Mouse (Mus musculus) right cerebral cortex, adult 18-20 months (tissue): Measurements from ENCODE around the gene Dpp6.

Experiments used
- DNase-seq: peaks from one replicate; pipeline ENCODE4 v3.0.0; 2022; ENCODE audit warnings: mixed read lengths

The Dpp6 gene

DNA sequence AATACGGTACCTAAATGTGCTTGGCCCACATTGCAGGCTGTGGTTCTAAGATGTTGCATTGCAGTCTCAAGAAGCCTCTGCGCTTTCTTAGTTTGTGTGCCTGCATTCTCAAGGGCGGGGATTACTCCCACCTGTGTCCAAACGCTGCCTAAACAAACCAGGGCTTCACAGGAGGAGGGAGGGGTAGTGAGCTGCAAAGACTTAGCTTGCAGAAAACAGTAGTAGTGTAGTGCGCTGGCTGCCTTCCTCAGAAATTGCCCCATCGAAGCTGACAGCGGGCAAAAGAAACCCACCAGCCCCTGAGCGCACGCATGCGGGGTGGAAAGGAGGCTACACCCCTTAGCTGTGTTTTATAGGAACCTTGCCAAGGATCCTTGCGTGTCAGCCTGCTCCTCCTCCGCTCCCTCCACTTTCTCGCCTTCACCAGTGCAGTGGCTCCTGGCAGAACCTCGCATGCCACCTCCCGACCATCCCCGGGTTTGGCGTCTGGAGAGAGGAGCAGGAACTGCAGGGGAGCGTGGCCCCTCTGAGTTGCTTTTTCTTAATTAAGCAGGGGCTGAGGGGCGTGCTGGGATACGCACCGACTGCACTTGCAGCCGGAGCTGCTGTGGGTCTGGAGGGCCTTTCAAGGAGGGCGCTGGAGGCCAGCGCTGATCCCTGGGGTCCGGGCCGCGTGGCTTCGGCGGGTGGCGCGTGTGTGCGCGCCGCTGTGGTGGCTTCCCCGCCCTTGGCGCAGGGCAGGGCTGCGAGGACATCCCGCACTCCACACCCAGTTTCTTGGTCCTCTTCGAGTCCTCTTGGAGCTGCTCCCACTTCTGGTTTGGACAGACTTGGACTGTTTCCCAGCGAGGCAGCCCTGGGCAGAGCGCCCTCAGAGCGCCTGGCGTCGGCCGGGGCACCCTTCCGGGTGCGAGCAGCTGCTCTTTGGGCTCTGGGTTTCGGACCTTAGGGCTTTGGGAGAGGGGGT lies at the start of gene Dpp6:
Gene Dpp6, plus strand, starts transcription at position 229 of the 967 bp plus-strand sequence.
- peak; percentile 10 for DNase-seq

GRCm38 (mm10) chr5:26783955-26784354 lies 33.0 kb upstream of the Dpp6 start:
- DNase-seq = no peak

DNA sequence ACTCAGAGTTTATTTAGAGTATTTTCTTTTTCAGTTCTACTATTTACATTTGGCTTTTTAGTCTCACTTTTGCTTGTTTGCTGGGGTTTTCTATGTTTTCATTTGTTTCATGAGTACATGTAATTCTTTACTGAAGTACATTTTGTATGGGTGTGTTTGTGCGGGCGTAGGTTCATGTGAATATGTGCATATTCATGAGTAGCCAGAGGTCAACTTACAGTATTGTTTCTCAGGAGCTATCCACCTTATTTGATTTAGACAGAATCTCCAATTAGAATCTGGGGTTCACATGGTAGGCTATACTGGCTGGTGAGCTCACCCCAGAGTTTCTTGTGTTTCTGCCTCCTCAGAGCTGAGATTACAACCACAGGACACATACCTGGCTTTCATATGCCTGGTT lies 21.5 kb upstream of the Dpp6 start:
- DNase-seq = no peak

- no peak for DNase-seq
Measured at GRCm38 (mm10) chr5:26835972-26836371, 19.0 kb downstream of the Dpp6 start.

DNA sequence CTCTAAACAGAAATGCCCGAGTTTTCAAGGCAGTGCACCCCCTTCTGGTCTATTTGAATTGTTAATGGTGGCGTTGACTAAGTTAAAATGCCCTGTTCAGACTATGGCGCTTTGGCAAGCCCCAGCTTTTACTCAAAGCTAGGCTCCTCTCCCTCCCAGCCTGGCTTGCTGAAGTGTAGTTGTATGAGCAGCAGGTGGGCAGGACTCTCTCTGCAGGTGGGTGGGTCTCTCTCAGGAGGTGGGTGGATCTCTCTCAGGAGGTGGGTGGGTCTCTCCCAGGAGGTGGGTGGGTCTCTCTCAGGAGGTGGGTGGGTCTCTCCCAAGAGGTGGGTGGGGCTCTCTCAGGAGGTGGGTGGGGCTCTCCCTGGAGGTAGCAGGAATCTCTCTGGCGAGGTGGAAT lies 24.1 kb downstream of the Dpp6 start:
- no peak for DNase-seq

DNA sequence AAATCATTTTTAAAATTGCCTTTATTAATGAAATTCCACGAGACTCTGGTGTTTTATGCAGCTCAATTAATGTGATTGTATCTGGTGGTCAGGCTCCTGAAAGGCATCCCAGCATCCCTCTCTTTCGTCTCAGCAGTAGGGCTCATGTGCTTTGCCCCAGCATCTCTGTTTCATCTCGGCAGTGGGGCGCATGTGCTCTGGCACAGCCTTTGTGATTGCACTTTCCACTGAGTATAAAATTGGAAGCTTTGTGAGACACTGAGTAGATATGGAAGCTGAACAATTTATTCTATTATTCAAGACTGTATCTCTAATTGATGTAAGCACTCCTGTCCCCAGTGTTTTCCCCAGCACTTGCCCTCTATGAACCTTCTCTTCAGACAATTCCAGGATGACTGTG lies 37.7 kb downstream of the Dpp6 start:
- DNase-seq = no peak

GRCm38 (mm10) chr5:26875449-26875848 lies 58.4 kb downstream of the Dpp6 start:
- DNase-seq = peak; percentile 11

DNA sequence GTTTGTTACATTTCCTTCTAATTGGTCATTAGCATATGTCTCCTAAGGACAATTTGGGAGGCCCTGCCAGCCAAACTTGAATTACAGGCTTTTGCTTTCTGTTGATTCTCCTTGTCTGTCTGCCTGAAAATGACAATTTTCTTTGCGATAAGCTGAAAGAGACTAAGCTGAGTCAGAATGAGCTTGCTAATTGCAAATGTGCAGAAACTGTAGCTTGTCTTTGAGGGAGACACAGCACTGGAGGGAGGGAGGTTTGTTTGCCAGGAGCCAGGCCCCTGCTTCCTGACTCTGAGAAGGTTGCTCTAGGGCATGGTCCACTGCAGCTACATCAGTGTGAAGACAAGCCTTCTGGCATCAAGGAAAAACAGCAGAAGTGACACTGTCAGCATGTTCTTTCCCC lies 70.5 kb downstream of the Dpp6 start:
- no peak for DNase-seq

DNA sequence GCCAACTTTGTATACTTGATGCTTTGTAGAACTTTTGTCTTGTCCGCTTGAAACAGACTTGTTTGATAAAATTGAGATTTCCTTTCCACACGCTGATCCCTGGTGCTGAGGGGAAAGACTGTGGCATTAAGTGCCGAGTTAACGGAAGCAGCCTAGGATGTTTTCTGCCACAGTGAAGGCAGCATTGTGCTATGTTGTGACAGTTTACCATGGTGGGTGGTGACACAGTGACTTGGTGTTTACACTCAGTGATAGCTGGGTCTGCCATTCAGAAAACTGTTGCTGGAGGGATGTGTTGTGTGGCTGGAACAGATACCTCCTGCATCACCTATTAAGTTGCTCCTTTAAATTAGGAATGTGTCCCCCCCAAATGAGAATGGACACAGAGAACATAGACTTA lies 71.1 kb downstream of the Dpp6 start:
- DNase-seq = no peak

DNA sequence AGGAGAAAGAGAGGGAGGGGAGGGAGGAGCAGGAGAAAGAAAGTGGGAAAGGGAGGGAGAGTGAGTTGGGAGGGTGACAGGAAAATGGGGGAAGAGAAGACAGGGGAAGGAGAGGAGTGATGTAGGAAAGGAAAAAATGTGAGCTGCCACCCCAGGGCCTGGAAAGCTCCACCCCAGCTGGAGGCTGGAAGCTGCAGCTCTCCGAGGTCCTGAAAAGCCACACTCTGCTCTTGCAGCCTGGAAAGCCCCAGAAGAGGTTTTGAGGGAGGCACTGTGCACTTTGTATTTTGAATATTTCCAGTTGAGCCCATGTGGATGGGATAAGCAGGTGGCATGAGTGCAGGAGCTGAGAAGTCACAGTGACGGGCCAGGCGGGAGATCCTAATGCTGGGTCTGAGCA lies 77.3 kb downstream of the Dpp6 start:
- no peak for DNase-seq

- peak; percentile 56 for DNase-seq
Measured at GRCm38 (mm10) chr5:26903786-26904185, 86.8 kb downstream of the Dpp6 start.

DNA sequence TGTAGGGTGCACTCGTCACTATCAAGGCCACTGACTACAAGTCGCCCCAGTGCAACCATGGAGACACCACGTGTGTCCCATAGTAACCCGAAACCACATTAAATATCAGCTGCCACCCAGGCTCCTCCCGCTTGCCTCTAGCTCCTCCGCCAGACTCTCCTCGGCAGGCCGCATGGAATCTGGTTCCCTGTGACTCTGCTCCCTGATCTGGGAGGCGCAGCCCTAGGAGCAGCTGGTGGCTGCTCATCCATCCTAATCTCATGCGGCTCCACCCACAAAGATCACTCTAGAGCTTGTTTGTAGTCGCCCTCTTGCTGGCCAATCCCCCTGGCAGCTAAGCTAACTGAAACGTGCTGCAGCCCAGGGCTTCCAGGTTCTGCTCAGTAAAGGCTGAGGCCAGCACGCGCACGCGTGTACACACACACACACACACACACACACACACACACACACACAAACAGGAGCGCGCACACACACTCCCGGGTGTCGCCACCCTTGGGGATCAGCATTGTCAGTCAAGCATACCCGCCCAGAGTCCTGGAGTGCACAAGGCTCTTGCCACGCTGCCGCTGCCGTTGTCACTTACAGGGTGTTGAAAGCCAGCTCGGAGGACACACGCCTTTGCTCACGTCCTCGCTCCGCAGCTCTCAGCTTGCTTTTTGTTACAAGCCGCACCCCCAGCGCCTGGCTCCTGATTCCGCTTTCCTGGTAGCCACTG lies 87.5 kb downstream of the Dpp6 start:
- DNase-seq = peak; percentile 38

- no peak for DNase-seq
Measured at GRCm38 (mm10) chr5:26907151-26907550, 90.1 kb downstream of the Dpp6 start.

DNA sequence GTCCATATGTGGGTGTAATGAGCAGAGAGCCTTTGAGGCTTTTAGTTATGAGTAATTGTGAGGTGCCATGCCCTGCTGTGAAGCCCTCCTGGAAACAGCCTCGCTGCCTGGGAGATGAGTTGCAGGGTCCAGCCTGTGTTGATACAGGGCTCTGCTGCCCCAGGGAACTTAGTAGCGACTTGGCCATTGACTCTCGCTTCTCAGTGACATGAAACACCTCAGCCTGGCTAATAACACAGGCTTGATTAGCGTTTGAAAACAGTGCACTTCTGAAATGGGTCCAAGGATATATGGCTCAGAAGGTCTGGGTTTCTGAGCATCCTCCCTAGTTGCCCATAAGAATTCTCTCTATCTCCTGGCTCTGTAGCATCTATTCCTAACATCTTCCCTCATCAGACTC lies 91.6 kb downstream of the Dpp6 start:
- DNase-seq = no peak

DNA sequence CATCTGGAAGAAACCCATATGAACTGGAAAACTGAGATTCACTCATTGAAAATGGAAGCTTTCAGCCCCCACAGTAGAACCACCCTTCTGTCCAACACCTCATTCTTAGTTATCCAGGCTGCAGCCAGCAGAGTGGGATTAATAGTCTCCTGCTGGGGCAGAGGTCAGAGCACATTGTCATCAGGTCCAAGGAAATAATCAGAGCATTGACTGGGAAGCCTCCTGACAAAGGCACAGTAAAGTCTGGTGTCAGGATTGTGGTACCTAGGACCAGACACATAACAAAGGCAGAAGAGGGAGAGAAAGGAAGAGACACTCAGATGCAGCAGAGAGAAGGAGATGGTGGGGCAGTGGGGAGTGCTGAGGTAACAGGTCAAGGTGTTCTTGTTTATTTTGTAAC lies 93.3 kb downstream of the Dpp6 start:
- no peak for DNase-seq

DNA sequence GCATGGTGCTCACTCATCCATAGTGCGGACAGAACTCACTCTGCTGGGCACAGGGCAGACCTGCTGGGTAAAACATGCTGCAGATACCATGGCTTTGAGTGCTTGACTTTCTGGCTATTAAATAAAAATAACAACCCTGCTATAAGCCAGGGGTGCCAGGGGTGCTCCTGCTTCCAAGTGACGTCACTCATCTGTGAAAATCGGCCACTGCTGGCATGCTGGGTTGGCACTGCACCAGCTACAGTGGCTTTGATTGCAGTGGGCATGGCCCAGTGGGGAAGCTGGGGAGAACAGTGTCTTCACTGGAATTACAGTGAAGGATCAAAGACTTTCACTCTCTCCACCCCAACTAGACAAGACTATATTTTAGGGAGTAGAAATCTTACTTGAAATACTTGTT lies 95.0 kb downstream of the Dpp6 start:
- no peak for DNase-seq

- no peak for DNase-seq
Measured at GRCm38 (mm10) chr5:26918763-26919162, 101.8 kb downstream of the Dpp6 start.

DNA sequence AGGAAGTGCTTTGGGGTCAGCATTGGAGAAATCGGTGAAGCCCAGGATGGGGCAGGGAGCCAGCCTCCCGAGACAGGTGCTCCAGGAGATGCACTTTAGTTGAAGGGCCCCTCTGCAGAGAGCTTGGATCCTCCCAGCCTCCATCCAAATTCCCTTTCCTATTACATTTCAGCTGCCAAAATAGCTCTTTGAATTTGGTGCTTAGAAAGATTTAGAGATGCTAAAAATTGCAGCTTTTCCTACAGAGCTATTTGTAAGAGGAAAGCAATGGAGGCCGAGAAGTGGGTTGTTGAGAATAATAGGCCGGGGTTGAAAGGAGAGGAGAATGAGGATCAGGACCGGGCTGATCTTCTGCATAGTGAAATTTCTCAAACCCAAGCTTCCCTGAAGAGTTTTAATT lies 107.5 kb downstream of the Dpp6 start:
- peak; percentile 2 for DNase-seq

DNA sequence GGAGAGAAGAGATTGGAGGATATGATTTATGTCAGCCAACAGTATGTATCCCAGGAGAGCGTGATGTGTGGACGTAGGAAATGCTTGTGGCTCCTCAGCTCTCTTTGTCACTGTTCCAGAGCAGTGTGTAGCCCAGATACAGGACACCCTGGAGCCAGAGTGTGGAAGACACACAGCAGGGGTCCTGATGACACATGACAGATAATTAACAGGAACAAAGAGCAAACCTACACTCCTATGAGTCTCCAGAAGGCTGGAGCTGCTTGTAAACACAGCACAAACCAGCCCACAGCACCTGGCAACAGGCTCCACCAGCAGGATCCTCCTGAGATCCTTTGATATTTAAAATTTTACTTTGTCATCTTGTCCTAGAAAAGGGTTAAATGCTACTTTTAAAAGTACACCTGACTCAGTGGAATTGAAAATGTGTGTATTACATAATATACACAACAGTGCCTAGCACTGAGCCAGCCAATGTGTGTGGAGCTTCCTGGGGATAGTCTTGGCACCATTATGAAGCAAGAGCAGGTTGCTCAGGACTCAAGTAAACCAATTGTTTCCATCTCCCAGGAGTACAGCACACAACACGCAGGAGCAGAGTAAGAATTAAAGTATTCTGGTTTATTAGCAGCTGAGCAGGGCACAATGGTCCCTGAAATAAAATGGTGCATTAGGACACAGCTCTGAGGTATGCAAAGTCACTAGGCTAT lies 115.6 kb downstream of the Dpp6 start:
- DNase-seq = no peak

DNA sequence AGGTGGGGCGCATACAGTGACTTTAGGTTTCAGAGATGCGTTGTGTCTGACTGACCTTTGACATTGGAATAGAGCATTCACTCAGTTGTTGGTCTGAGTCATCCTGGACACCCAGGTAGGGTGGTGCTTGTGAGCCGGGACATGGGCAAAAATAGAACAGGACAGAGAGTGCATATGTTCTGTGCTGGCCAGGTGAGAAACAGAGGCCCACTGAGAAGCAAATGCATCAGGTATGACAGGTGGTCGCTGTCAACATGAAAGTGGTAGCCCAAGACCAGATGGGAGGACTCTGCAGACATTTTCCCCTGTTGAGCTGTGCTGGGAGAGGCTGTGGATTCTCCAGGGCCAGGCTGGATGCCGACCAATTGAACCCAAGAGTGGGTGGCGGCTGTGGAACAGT lies 117.9 kb downstream of the Dpp6 start:
- no peak for DNase-seq

DNA sequence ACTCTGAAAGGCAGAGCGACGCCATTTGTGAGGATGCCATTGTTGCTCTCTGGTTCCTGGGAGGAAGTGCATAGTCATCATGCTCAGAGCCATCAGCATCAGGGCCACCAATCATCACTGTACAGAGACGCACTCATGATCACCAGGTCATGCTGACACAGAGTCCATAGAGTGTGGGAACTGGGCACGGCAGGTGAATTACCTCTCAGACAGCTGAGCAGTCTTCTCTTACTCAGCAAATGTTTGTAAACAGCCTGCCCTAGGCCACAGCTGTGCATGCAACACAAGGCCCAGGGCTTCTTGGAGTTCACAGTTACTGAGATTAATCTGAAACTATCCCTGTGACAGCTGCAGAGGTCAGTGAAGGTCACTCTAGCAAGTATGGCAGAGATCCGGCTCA lies 124.5 kb downstream of the Dpp6 start:
- DNase-seq = no peak

DNA sequence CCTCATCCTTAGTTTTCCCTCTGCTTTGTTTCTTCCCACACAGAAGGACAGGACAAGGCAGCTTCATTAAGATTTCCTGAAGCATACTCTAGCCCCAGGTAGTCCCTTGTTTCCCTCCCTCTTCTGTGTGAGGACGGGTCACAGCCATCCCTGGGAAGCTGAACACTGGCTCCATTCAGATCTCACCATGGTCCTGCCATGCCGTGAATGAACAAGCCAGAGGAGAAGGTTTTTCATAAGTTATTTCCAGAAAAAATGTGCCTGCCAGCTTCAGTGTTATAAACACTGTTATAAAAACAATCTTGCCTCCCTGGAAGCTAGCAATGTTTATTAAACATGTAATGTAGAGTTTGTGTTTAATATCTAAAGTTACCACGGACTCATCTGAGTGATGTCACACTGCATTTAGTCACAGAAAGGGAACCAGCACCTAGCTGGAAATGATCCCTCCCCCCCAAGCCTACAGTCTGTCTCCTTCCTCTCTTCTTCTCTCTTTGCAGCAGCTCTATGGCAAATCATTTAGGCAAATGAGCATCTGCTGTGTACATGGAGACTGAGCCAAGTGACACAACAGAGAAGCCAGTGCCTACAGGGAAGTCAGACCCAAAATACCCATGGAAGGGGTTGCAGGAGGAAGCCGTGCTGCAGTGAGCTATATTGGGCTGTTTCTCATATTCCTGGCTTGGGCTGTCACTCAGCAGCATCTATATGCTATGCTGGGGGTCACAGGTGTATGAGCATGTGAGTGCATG lies 128.3 kb downstream of the Dpp6 start:
- DNase-seq = peak; percentile 30
